Mouse (Mus musculus): ENCODE measurements around the gene Vps26a.

GRCm38 (mm10) chr10:62474944-62475343 is 11.7 kb downstream of the Vps26a start:
- TF ChIP-seq CTCF (IDR thresholded peaks at IDR 0.05; ENCODE audit: extremely low read depth, insufficient read depth, low read length) = no peak
- TF ChIP-seq POLR2A (IDR thresholded peaks at IDR 0.05; ENCODE audit: extremely low read depth, insufficient read depth, low read length) = no peak

Data from cortical plate, adult 2 months (tissue).